Mouse (Mus musculus) neural tube, embryonic 12.5 days (tissue): ENCODE data around the gene Inppl1. TPM values are rescaled to one million over a fixed set of nuclear protein-coding genes. Genes with fewer than 3 reads are reported as not detected.

Experiments
- ATAC-seq: fragments of 200-750 bp; cut with Nextera tagmentation; 2 replicates; pipeline ENCODE4 v1.8.0; 2017; ENCODE audit warnings: low read depth, mild to moderate bottlenecking, moderate TSS enrichment, moderate library complexity; ENCODE audit not compliant: low FRiP score
- H3K27ac ChIP-seq: fragments of 300-500 bp; sonication (generic); 2 replicates; pipeline ENCODE4 v1.5.1; 2016
- H3K27me3 ChIP-seq: fragments of 300-500 bp; sonication (generic); replicated peaks from 2 replicates; pipeline ENCODE4 v1.6.1; 2016; ENCODE audit warnings: mild to moderate bottlenecking
- H3K36me3 ChIP-seq: fragments of 300-500 bp; sonication (generic); 2 replicates; pipeline ENCODE4 v1.6.1; 2016; ENCODE audit warnings: mild to moderate bottlenecking
- H3K4me1 ChIP-seq: fragments of 300-500 bp; sonication (generic); 2 replicates; pipeline ENCODE4 v1.6.1; 2016
- H3K4me2 ChIP-seq: fragments of 300-500 bp; sonication (generic); replicated peaks from 2 replicates; pipeline ENCODE4 v1.6.1; 2016; ENCODE audit warnings: mild to moderate bottlenecking
- H3K4me3 ChIP-seq: fragments of 300-500 bp; sonication (generic); 2 replicates; pipeline ENCODE4 v1.5.1; 2016
- H3K9ac ChIP-seq: fragments of 300-500 bp; sonication (generic); 2 replicates; pipeline ENCODE4 v1.6.1; 2016; ENCODE audit warnings: mild to moderate bottlenecking
- H3K9me3 ChIP-seq: fragments of 300-500 bp; sonication (generic); 2 replicates; pipeline ENCODE4 v1.6.1; 2016; ENCODE audit warnings: mild to moderate bottlenecking
- WGBS: fragments of 180-500 bp; shearing (Covaris S2); methylation state at CpG from one replicate; pipeline ENCODE4 v1.1.7; 2016; 5-methylcytosine and 5-hydroxymethylcytosine counted together
- microRNA-seq: library from miRNA; unstranded; fragments of <30 nt; microRNA quantifications from one replicate; pipeline ENCODE4, GENCODE M21; 2017
- polyA plus RNA-seq: library from polyadenylated mRNA; unstranded; fragments of >200 nt; fragmentation: Nextera tagmentation; extraction: Ambion mirVana; gene quantifications from 2 replicates; pipeline ENCODE4 v1.2.1, GENCODE M21; 2016

The Inppl1 gene
- polyA plus RNA-seq, 1 experiment from 2014 or later, result 34.9 TPM

GRCm38 (mm10) chr7:101821571-101822501, 16.2 kb downstream of the Inppl1 start:
- Histone ChIP-seq H3K4me1 (peaks cover 32% of the 10 kb centered on the region), H3K27me3 (peaks cover 72% of the 10 kb centered on the region), H3K9ac (peak overlapping the region; percentile 61), H3K4me3 (peak overlapping the region; percentile 39), H3K36me3 (peaks cover 27% of the 10 kb centered on the region), H3K4me2 (peak overlapping the region; percentile 78), H3K9me3 (no peaks in the 10 kb centered on the region), H3K27ac (no peak overlapping the region)
- ATAC-seq, result peak; percentile 22
- under 1% methylated on average over 71 of the region's 71 CpGs for WGBS

GRCm38 (mm10) chr7:101820295-101821030, 17.6 kb downstream of the Inppl1 start:
- Histone ChIP-seq H3K4me2 (peak overlapping the region; percentile 78), H3K9ac (no peak overlapping the region), H3K4me1 (peaks cover 32% of the 10 kb centered on the region), H3K36me3 (peaks cover 13% of the 10 kb centered on the region), H3K9me3 (no peaks in the 10 kb centered on the region), H3K27ac (no peak overlapping the region), H3K27me3 (peaks cover 78% of the 10 kb centered on the region), H3K4me3 (peak overlapping the region; percentile 9)
- WGBS, result 2% methylated on average over 35 of the region's 35 CpGs
- no peak for ATAC-seq

GRCm38 (mm10) chr7:101817861-101818401, 20.1 kb downstream of the Inppl1 start, which contains the start of gene Phox2a:
Gene Phox2a (plus strand): TSS chr7:101818313.
- Histone ChIP-seq H3K36me3 (no peaks in the 10 kb centered on the region), H3K9me3 (no peaks in the 10 kb centered on the region), H3K9ac (peak within 1 kb of the TSS; percentile 40; the same call in 1 of the 2 replicates), H3K27ac (no peak within 1 kb of the TSS), H3K4me2 (peak within 1 kb of the TSS; percentile 56), H3K4me1 (peaks cover 32% of the 10 kb centered on the region), H3K27me3 (peaks cover 67% of the 10 kb centered on the region), H3K4me3 (peak within 1 kb of the TSS; percentile 25)
- 1% methylated on average over 45 of the region's 45 CpGs for WGBS
- ATAC-seq, result peak; percentile 39

- WGBS, result 88% methylated on average over 1 of the region's 1 CpGs
- ATAC-seq, result no peak
- H3K36me3 ChIP-seq, result 0 out of 2 replicates have a peak, but pooled peaks cover 7% of the 10 kb centered on the region
These were observed 61.0 kb downstream of the Inppl1 start for GRCm38 (mm10) chr7:101777053-101777452.

GRCm38 (mm10) chr7:101772687-101773086, 65.3 kb downstream of the Inppl1 start:
- no peaks in the 10 kb centered on the region for H3K36me3 ChIP-seq
- 55% methylated on average over 8 of the region's 8 CpGs for WGBS
- H3K27me3 ChIP-seq, result no peaks in the 10 kb centered on the region
- H3K4me1 ChIP-seq, result peaks cover 6% of the 10 kb centered on the region; the same call in 1 of the 2 replicates
- no peak overlapping the region for H3K4me3 ChIP-seq
- peak; percentile 33 for ATAC-seq
- no peak overlapping the region for H3K9ac ChIP-seq
- H3K27ac ChIP-seq, result no peak overlapping the region
- no peak overlapping the region for H3K4me2 ChIP-seq
- no peaks in the 10 kb centered on the region for H3K9me3 ChIP-seq

More at GRCm38 (mm10) chr7:101777053-101777452, 61.0 kb downstream of the Inppl1 start:
- 0 out of 2 replicates have a peak, but pooled peaks cover 4% of the 10 kb centered on the region for H3K4me1 ChIP-seq
- no peak overlapping the region for H3K4me3 ChIP-seq
- no peak overlapping the region for H3K9ac ChIP-seq
- no peaks in the 10 kb centered on the region for H3K9me3 ChIP-seq
- no peaks in the 10 kb centered on the region for H3K27me3 ChIP-seq
- no peak overlapping the region for H3K4me2 ChIP-seq
- no peak overlapping the region for H3K27ac ChIP-seq

Small RNAs within 50 kb of the gene (microRNA-seq; reads per million reads assigned to microRNA genes)
- gene Gm22655, result not detected

Other genes starting within 250 kb of the Inppl1 start
- 33.8 and 41.0 TPM in 2 replicates for gene Clpb, start 174.6 kb downstream of the Inppl1 start, polyA plus RNA-seq
- gene Phox2a, start 19.9 kb downstream of the Inppl1 start, polyA plus RNA-seq, result 1.9 and 2.4 TPM in 2 replicates
- gene Folr2, start 19.0 kb upstream of the Inppl1 start, polyA plus RNA-seq, result 1.2 and 1.3 TPM in 2 replicates
- 86.0 and 89.1 TPM in 2 replicates for gene Anapc15, start 25.5 kb upstream of the Inppl1 start, polyA plus RNA-seq
- 1.0 TPM in 1 of 2 replicates, not detected in the other for gene Folr1, start 32.6 kb upstream of the Inppl1 start, polyA plus RNA-seq
- gene Lamtor1, start 67.7 kb upstream of the Inppl1 start, polyA plus RNA-seq, result 134 and 137 TPM in 2 replicates
- gene Tomt, start 68.1 kb upstream of the Inppl1 start, polyA plus RNA-seq, result 0.56 and 0.74 TPM in 2 replicates
- 5.0 and 6.3 TPM in 2 replicates for gene Lrrc51, start 95.7 kb upstream of the Inppl1 start, polyA plus RNA-seq
- gene Numa1, start 95.9 kb upstream of the Inppl1 start, polyA plus RNA-seq, result 82.7 and 86.1 TPM in 2 replicates
- 4.1 and 5.3 TPM in 2 replicates for gene Il18bp, start 180.5 kb upstream of the Inppl1 start, polyA plus RNA-seq
- gene Rnf121, start 227.2 kb upstream of the Inppl1 start, polyA plus RNA-seq, result 29.1 and 30.2 TPM in 2 replicates
- 32.4 and 34.2 TPM in 2 replicates for gene Xndc1, start 227.3 kb upstream of the Inppl1 start, polyA plus RNA-seq
- 2.5 and 2.6 TPM in 2 replicates for gene Xntrpc, start 227.5 kb upstream of the Inppl1 start, polyA plus RNA-seq
- gene Trpc2, start 244.9 kb upstream of the Inppl1 start, polyA plus RNA-seq, result 0.60 and 1.4 TPM in 2 replicates